Mouse (Mus musculus) forebrain, embryonic 16.5 days (tissue): ENCODE measurements around the gene Rhpn2. TPM values are rescaled to one million over a fixed set of nuclear protein-coding genes. Genes with fewer than 3 reads are reported as not detected.

Source experiments
- ATAC-seq: fragments of 200-750 bp; cut with Nextera tagmentation; 2 replicates; pipeline ENCODE4 v1.8.0; 2017; ENCODE audit warnings: mild to moderate bottlenecking, moderate library complexity
- H3K27ac ChIP-seq: fragments of 300-500 bp; sonication (generic); 2 replicates; pipeline ENCODE4 v1.5.1; 2014; ENCODE audit warnings: low read length, control low read depth
- H3K27me3 ChIP-seq: fragments of 300-500 bp; sonication (generic); replicated peaks from 2 replicates; pipeline ENCODE4 v1.6.1; 2014; ENCODE audit warnings: low read length; ENCODE audit not compliant: control insufficient read depth, insufficient read depth
- H3K36me3 ChIP-seq: fragments of 300-500 bp; sonication (generic); 2 replicates; pipeline ENCODE4 v1.6.1; 2014; ENCODE audit not compliant: control insufficient read depth, insufficient read depth
- H3K4me1 ChIP-seq: fragments of 300-500 bp; sonication (generic); replicated peaks from 2 replicates; pipeline ENCODE4 v1.6.1; 2014; ENCODE audit warnings: low read length; ENCODE audit not compliant: control insufficient read depth, insufficient read depth
- H3K4me2 ChIP-seq: fragments of 300-500 bp; sonication (generic); 2 replicates; pipeline ENCODE4 v1.6.1; 2014; ENCODE audit warnings: mild to moderate bottlenecking, low read length, control low read depth
- H3K4me3 ChIP-seq: fragments of 300-500 bp; sonication (generic); replicated peaks from 2 replicates; pipeline ENCODE4 v1.5.1; 2014; ENCODE audit warnings: mild to moderate bottlenecking, low read length, control low read depth
- H3K9ac ChIP-seq: fragments of 300-500 bp; sonication (generic); replicated peaks from 2 replicates; pipeline ENCODE4 v1.6.1; 2014; ENCODE audit warnings: low read depth, low read length, control low read depth
- H3K9me3 ChIP-seq: fragments of 300-500 bp; sonication (generic); 2 replicates; pipeline ENCODE4 v1.6.1; 2016; ENCODE audit warnings: low read length; ENCODE audit not compliant: control insufficient read depth
- WGBS: fragments of 180-500 bp; shearing (Covaris S2); extraction: QIAGEN DNeasy Blood & Tissue Kit; methylation state at CpG from one replicate; pipeline ENCODE4 v1.1.7; 2014; 5-methylcytosine and 5-hydroxymethylcytosine counted together
- polyA plus RNA-seq: library from polyadenylated mRNA; unstranded; fragments of >200 nt; fragmentation: Nextera tagmentation; extraction: Ambion mirVana; gene quantifications from 2 replicates; pipeline ENCODE4 v1.2.1, GENCODE M21; 2015

Rhpn2 gene
- polyA plus RNA-seq, 1 experiment from 2014 or later, result 1.4 TPM

DNA sequence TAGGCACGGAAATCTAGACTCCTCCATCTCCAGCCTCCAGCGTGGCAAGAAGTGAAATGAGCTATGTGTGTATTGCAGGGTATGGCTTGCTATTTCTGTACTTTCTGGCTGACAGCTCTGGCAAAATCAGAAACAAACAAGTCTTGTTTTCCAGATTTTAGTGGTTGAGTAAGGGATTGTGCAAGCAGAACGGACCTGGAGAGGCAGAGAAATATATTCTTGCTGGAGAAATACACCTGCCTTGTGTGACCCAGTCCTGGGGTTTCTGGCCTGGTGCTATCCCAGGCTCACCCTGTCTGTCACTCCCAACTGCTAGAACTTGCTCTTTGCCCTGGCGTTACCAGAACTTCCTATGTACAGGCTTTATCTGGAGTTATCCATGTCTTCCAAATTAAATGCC is 8.5 kb downstream of the Rhpn2 start:
- Histone ChIP-seq H3K27ac (no peak overlapping the region), H3K9me3 (no peaks in the 10 kb centered on the region), H3K4me3 (no peak overlapping the region), H3K36me3 (no peaks in the 10 kb centered on the region), H3K27me3 (no peaks in the 10 kb centered on the region), H3K4me2 (no peak overlapping the region), H3K4me1 (no peaks in the 10 kb centered on the region), H3K9ac (no peak overlapping the region)
- ATAC-seq, result no peak
- WGBS, result 72% methylated on average over 4 of the region's 4 CpGs

DNA sequence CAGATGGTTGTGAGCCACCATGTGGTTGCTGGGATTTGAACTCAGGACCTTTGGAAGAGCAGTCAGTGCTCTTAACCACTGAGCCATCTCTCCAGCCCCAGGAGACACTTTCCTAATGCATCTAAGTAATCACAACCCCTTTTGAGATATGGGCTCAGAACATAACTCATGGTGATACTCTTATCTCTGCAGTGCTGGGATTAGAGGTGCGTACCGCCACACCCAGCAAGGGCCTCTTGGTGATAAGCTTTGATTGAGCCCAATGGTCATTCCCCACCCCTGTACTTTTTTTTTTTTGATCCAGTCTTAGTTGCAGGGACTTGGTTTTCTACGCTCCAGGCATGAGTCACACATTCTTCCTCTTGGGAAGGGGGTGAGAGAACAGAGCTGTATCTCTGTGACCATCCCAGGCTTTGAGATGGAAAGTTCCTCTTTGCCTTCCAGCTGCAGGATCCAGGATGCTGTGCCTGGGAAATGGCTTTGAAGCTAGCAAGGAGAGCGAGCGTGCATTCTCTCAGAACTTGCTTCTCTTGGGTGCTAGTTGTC is 10.9 kb downstream of the Rhpn2 start:
- Histone ChIP-seq H3K4me3 (no peak overlapping the region), H3K4me1 (no peaks in the 10 kb centered on the region), H3K9me3 (no peaks in the 10 kb centered on the region), H3K27me3 (no peaks in the 10 kb centered on the region), H3K9ac (no peak overlapping the region), H3K36me3 (no peaks in the 10 kb centered on the region), H3K4me2 (no peak overlapping the region), H3K27ac (no peak overlapping the region)
- no peak for ATAC-seq
- 95% methylated on average over 5 of the region's 5 CpGs for WGBS

DNA sequence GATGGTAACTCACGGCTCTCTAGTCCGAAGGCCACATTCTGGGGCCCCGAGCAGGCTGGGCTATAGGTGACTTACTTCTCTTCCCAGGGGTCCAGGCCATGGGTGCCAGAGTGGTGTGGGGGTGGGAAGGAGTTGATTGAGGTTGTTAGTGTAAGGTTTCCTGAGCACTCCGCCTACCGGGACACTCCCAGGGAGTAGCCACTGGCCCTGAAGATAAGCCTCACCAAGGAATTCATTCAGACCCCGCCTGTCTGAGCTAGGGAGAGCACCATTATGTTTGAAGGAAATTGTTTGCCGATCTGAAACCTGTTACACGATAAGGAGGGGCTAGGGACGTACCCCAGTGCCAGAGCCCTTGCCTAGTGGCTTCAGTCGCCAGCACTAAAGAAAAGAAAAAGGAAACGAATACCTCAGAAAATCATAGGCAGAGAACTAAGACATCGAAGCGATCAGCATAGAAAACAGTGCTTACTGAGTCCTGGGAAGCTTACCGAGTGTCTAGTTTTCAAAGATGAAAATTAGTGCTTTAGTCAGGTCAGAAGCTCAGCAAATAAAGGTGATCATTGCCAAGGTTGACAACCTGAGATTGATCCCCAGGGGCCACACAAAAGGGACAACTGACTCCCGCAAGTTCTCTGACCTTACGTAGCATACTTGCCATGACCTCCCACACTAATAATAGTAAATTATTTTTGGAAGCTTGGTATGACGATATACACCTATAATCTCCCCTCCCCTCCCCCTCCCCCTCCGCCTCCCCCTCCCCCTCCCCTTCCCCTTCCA is 14.1 kb downstream of the Rhpn2 start:
- no peaks in the 10 kb centered on the region for H3K4me1 ChIP-seq
- H3K4me2 ChIP-seq, result no peak overlapping the region
- H3K27ac ChIP-seq, result no peak overlapping the region
- 83% methylated on average over 17 of the region's 18 CpGs for WGBS
- H3K36me3 ChIP-seq, result no peaks in the 10 kb centered on the region
- H3K9me3 ChIP-seq, result no peaks in the 10 kb centered on the region
- no peak overlapping the region for H3K4me3 ChIP-seq
- H3K9ac ChIP-seq, result no peak overlapping the region
- no peak for ATAC-seq
- H3K27me3 ChIP-seq, result no peaks in the 10 kb centered on the region

DNA sequence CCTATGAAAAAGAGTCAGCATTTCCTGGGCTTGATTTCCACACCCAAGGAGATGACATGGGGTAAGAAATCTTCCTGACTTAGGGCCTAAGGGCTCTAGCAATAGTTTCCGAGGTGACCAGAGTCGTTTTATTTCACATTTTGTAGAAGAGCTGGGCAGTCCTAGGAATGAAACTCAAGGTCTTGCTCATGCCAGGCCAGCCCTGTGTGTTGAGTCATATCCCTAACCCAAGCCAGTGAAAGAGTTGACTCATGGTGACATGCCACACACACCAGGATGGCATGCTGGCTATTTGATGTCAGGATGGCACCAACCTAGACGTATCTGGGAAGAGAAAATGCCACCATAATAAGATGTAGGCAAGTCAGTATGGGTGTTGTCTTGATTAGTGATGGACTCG is 15.1 kb downstream of the Rhpn2 start:
- no peaks in the 10 kb centered on the region for H3K4me1 ChIP-seq
- no peak for ATAC-seq
- H3K4me3 ChIP-seq, result no peak overlapping the region
- H3K27me3 ChIP-seq, result no peaks in the 10 kb centered on the region
- H3K9ac ChIP-seq, result no peak overlapping the region
- H3K9me3 ChIP-seq, result no peaks in the 10 kb centered on the region
- no peak overlapping the region for H3K27ac ChIP-seq
- no peaks in the 10 kb centered on the region for H3K36me3 ChIP-seq
- WGBS, result 94% methylated on average over 4 of the region's 4 CpGs
- H3K4me2 ChIP-seq, result no peak overlapping the region

DNA sequence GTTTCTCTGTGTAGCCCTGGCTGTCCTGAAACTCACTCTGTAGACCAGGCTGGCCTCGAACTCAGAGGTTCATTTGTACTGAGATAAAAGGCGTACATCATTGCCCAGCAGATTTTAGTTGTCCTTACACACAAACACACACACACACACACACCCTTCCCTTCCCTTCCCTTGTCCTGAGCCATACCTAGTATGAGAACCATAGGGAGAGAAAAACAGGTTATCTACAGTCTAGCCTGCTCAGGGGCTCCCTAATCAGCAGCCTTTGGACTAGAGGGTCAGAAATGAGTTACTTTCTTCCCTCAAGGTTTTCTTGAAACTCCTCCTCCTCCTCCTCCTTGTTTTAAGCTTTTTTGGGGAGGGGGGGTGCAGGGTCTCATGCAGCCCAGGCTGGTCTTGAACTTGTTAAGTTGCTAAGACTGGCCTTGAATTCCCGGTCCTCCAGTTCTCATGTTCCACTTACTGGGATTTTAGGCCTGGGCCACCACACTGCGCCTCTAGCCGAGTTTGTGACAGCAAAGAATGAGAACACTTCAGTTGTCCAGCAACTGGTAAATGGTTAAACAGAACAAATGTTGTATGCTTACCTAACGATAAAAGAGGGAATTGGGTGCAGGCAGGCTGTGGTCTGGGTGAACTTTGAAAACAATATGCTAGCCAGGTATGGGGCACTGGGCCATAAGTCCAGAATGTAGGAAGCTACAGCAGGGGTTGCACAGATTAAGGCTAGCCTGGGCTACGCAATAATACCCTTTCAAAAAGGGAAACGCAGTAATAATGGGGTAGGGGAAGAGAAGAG is 16.1 kb downstream of the Rhpn2 start:
- no peak overlapping the region for H3K27ac ChIP-seq

DNA sequence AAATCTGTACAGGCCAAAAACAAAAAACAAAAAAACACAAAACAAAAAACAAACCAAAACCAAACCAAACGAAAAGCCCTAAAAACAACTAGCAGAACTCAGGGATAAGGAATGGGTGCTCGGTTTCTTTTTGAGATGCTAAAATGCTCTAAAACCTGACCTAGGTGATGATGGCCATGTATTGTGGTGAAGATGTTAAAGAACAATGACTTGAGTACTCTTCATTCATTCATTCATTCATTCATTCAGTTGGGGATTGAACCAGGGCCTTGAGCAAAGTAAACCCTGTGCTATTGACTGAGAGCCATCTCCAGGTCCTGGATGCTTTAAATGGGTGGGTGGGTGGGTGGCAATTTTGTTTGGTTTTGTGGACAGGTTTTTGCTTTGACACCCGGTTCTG is 17.2 kb downstream of the Rhpn2 start:
- no peak overlapping the region for H3K4me2 ChIP-seq
- H3K27me3 ChIP-seq, result no peaks in the 10 kb centered on the region
- no peaks in the 10 kb centered on the region for H3K4me1 ChIP-seq
- 97% methylated on average over 3 of the region's 3 CpGs for WGBS
- no peak overlapping the region for H3K27ac ChIP-seq
- H3K4me3 ChIP-seq, result no peak overlapping the region
- no peaks in the 10 kb centered on the region for H3K9me3 ChIP-seq
- H3K36me3 ChIP-seq, result no peaks in the 10 kb centered on the region
- no peak for ATAC-seq
- H3K9ac ChIP-seq, result no peak overlapping the region

More for the DNA sequence above, 16.1 kb downstream of the Rhpn2 start:
- Histone ChIP-seq H3K36me3 (no peaks in the 10 kb centered on the region), H3K4me1 (no peaks in the 10 kb centered on the region), H3K27me3 (no peaks in the 10 kb centered on the region), H3K9ac (no peak overlapping the region), H3K9me3 (no peaks in the 10 kb centered on the region), H3K4me3 (no peak overlapping the region), H3K4me2 (no peak overlapping the region)
- no peak for ATAC-seq
- 87% methylated on average over 8 of the region's 8 CpGs for WGBS

DNA sequence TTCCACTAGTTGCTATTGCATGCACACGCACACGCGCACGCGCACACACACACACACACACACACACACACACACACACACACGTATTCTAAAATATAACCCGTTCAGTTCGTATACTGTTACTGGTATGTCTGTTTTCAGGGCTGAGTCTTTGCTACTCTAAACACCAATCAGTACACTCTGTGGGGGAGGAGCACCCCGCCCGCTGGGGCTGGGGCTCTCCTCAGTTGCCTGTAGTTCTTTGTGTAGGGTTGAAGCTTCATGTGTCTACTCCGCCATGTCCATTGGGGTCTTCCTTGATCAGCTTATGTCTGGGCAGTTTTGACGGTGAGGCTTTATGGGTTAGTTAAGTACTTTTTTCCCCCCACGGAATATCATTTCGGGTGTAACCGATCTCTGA is 19.3 kb downstream of the Rhpn2 start:
- no peaks in the 10 kb centered on the region for H3K4me1 ChIP-seq
- H3K27ac ChIP-seq, result no peak overlapping the region
- no peak overlapping the region for H3K4me2 ChIP-seq
- H3K27me3 ChIP-seq, result no peaks in the 10 kb centered on the region
- no peak for ATAC-seq
- H3K9ac ChIP-seq, result no peak overlapping the region
- 94% methylated on average over 15 of the region's 15 CpGs for WGBS
- H3K9me3 ChIP-seq, result no peaks in the 10 kb centered on the region
- H3K4me3 ChIP-seq, result no peak overlapping the region
- H3K36me3 ChIP-seq, result no peaks in the 10 kb centered on the region

DNA sequence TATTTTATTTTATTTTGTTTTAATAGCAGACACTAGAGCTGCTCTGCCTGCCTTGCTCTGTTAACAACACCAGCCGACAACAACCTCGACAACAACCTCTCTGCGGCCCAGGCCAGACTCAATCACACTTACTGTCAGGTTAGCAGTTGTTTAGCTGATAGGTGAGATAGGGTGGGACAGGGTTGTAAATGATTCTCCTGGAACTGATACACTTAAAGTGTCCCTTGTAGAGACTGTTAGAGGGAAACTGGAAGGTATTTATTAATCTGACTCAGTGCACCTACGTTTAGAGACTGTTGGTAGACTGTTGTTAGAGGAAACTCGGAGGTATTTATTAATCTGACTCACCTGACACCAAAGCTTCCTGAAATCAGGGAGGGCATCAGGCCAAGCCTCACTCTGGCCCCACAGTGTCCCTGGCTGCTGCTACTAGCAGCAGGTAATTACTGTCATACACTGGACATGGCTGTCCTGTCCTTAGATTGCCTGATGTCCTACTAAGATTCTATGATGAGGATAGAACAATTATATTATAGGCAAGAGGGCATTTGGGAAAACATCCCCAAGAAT is 21.4 kb downstream of the Rhpn2 start:
- Histone ChIP-seq H3K36me3 (no peaks in the 10 kb centered on the region), H3K4me2 (no peak overlapping the region), H3K4me1 (no peaks in the 10 kb centered on the region), H3K9me3 (no peaks in the 10 kb centered on the region), H3K27me3 (no peaks in the 10 kb centered on the region), H3K9ac (no peak overlapping the region), H3K4me3 (no peak overlapping the region), H3K27ac (no peak overlapping the region)
- WGBS, result 89% methylated on average over 5 of the region's 5 CpGs
- ATAC-seq, result no peak

DNA sequence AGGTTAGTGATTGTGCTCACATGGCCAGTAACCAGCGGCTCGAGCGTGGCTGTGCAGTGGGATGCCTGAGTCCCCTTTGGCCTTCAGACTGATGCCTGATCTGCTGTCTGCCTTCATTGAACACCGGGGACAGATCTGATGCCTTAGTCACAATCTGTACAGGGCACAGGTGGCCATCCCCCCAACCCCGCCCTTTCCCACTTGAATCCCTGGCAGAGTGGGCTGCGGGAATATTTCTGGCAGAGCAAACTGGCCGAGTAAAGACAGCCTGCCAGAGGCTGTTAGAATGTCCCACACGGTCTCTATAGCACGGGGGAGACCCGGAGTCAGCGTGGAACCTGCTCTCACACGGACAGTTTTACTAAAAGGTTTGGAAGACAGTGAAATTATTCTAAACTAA is 23.7 kb downstream of the Rhpn2 start:
- ATAC-seq, result no peak
- H3K27ac ChIP-seq, result no peak overlapping the region
- no peak overlapping the region for H3K9ac ChIP-seq
- H3K4me2 ChIP-seq, result no peak overlapping the region
- H3K4me1 ChIP-seq, result no peaks in the 10 kb centered on the region
- no peaks in the 10 kb centered on the region for H3K9me3 ChIP-seq
- no peaks in the 10 kb centered on the region for H3K36me3 ChIP-seq
- no peaks in the 10 kb centered on the region for H3K27me3 ChIP-seq
- 87% methylated on average over 12 of the region's 12 CpGs for WGBS
- no peak overlapping the region for H3K4me3 ChIP-seq
